Mouse (Mus musculus): ENCODE measurements around the gene Pax2.

DNA sequence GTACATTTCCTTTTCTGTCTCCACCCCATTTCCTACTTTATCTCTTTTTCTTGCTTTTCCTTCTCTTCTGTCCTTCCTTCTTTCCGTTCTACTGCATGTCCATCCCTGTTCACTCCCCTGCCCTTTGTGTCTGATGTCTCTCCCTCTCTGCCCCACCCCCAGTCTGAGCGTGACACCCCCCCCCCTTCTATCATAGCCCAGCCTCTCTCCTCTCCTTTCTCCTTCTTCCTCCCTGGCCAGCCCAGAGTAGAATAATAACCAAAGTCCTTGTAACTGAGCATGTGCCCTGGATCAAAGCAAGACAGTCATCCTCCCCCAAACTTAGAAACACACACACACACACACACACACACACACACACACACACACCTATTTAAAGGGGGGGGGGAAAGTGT lies 12.8 kb upstream of the Pax2 start:
- TF ChIP-seq CTCF (IDR thresholded peaks at IDR 0.05; ENCODE audit: low read depth) (no peak), EP300 (IDR thresholded peaks at IDR 0.05; ENCODE audit: low read depth) (no peak)
